Mouse (Mus musculus) forebrain, postnatal 0 days (tissue): ENCODE results near the gene Scamp2. TPM values are rescaled to one million over a fixed set of nuclear protein-coding genes. Genes with fewer than 3 reads are reported as not detected.

ENCODE experiments used
- ATAC-seq: fragments of 200-750 bp; cut with Nextera tagmentation; 2 replicates; pipeline ENCODE4 v1.8.0; 2017; ENCODE audit warnings: mild to moderate bottlenecking, moderate library complexity
- DNase-seq: peaks from one replicate; pipeline ENCODE4 v3.0.0-alpha.2; 2015
- H3K27ac ChIP-seq: fragments of 300-500 bp; sonication (generic); 2 replicates; pipeline ENCODE4 v1.5.1; 2014; ENCODE audit warnings: low read depth, mild to moderate bottlenecking, antibody characterized with exemption, low read length, moderate library complexity, mixed read lengths
- H3K27me3 ChIP-seq: fragments of 300-500 bp; sonication (generic); 2 replicates; pipeline ENCODE4 v1.6.1; 2014; ENCODE audit warnings: mild to moderate bottlenecking, low read length, mixed read lengths; ENCODE audit not compliant: insufficient read depth
- H3K36me3 ChIP-seq: fragments of 300-500 bp; sonication (generic); 2 replicates; pipeline ENCODE4 v1.6.1; 2014; ENCODE audit warnings: mild to moderate bottlenecking, moderate library complexity; ENCODE audit not compliant: insufficient read depth
- H3K4me1 ChIP-seq: fragments of 300-500 bp; sonication (generic); 2 replicates; pipeline ENCODE4 v1.6.1; 2014; ENCODE audit warnings: antibody characterized with exemption; ENCODE audit not compliant: insufficient read depth
- H3K4me2 ChIP-seq: fragments of 300-500 bp; sonication (generic); 2 replicates; pipeline ENCODE4 v1.6.1; 2014; ENCODE audit warnings: low read depth, mild to moderate bottlenecking, moderate library complexity
- H3K4me3 ChIP-seq: fragments of 300-500 bp; sonication (generic); 2 replicates; pipeline ENCODE4 v1.5.1; 2014; ENCODE audit warnings: low read depth, low read length, mixed read lengths
- H3K9ac ChIP-seq: fragments of 300-500 bp; sonication (generic); 2 replicates; pipeline ENCODE4 v1.6.1; 2014; ENCODE audit warnings: mild to moderate bottlenecking
- H3K9me3 ChIP-seq: fragments of 300-500 bp; sonication (generic); 2 replicates; pipeline ENCODE4 v1.6.1; 2016; ENCODE audit warnings: low read length
- CTCF ChIP-seq: sonication (generic); IDR thresholded peaks from 2 replicates; pipeline ENCODE4 v1.5.1; 2016; ENCODE audit warnings: antibody characterized with exemption, control low read depth, low read depth
- WGBS: fragments of 180-500 bp; shearing (Covaris S2); extraction: QIAGEN DNeasy Blood & Tissue Kit; methylation state at CpG from one replicate; pipeline ENCODE4 v1.1.7; 2014; 5-methylcytosine and 5-hydroxymethylcytosine counted together
- polyA plus RNA-seq: library from polyadenylated mRNA; unstranded; fragments of >200 nt; fragmentation: Nextera tagmentation; extraction: Ambion mirVana; gene quantifications from 2 replicates; pipeline ENCODE4 v1.2.1, GENCODE M21; 2015
- total RNA-seq: library from RNA; depleted of rRNA; stranded (reverse); fragments of >200 nt; gene quantifications from 2 replicates; pipeline ENCODE4 v1.2.3, GENCODE M21; 2014

Gene Scamp2
- total and polyA plus RNA-seq, 2 experiments from 2014 or later, result 36.3 to 42.8 TPM

- no peaks in the 10 kb centered on the region for H3K36me3 ChIP-seq
- TF ChIP-seq CTCF, result peak; percentile 67
- no peaks in the 10 kb centered on the region for H3K27me3 ChIP-seq
- 88% methylated on average over 1 of the region's 1 CpGs for WGBS
- 0 out of 2 replicates have a peak overlapping the region, but pooled peaks have one; percentile 15 for H3K4me2 ChIP-seq
- peaks cover 20% of the 10 kb centered on the region; the same call in 1 of the 2 replicates for H3K4me1 ChIP-seq
- no peaks in the 10 kb centered on the region for H3K9me3 ChIP-seq
- no peak overlapping the region for H3K27ac ChIP-seq
- H3K9ac ChIP-seq, result no peak overlapping the region
- peak; percentile 67 for DNase-seq
- no peak for ATAC-seq
- H3K4me3 ChIP-seq, result no peak overlapping the region
These were observed 37.0 kb upstream of the Scamp2 start for GRCm38 (mm10) chr9:57523754-57524153.

GRCm38 (mm10) chr9:57524439-57524838 lies 36.3 kb upstream of the Scamp2 start:
- Histone ChIP-seq H3K9me3 (no peaks in the 10 kb centered on the region), H3K4me2 (no peak overlapping the region), H3K27ac (no peak overlapping the region), H3K4me3 (no peak overlapping the region), H3K9ac (no peak overlapping the region), H3K4me1 (peaks cover 20% of the 10 kb centered on the region; the same call in 1 of the 2 replicates), H3K36me3 (peaks cover 3% of the 10 kb centered on the region; the same call in 1 of the 2 replicates), H3K27me3 (no peaks in the 10 kb centered on the region)
- DNase-seq, result no peak
- no peak for TF ChIP-seq CTCF
- no peak for ATAC-seq

GRCm38 (mm10) chr9:57525516-57525915 lies 35.2 kb upstream of the Scamp2 start:
- H3K4me1 ChIP-seq, result peaks cover 20% of the 10 kb centered on the region; the same call in 1 of the 2 replicates
- DNase-seq, result no peak
- no peak overlapping the region for H3K4me3 ChIP-seq
- WGBS, result 80% methylated on average over 2 of the region's 2 CpGs
- no peak overlapping the region for H3K4me2 ChIP-seq
- no peak for ATAC-seq
- no peaks in the 10 kb centered on the region for H3K27me3 ChIP-seq
- H3K9me3 ChIP-seq, result no peaks in the 10 kb centered on the region
- no peak overlapping the region for H3K27ac ChIP-seq
- TF ChIP-seq CTCF, result no peak
- peaks cover 3% of the 10 kb centered on the region; the same call in 1 of the 2 replicates for H3K36me3 ChIP-seq
- no peak overlapping the region for H3K9ac ChIP-seq

DNA sequence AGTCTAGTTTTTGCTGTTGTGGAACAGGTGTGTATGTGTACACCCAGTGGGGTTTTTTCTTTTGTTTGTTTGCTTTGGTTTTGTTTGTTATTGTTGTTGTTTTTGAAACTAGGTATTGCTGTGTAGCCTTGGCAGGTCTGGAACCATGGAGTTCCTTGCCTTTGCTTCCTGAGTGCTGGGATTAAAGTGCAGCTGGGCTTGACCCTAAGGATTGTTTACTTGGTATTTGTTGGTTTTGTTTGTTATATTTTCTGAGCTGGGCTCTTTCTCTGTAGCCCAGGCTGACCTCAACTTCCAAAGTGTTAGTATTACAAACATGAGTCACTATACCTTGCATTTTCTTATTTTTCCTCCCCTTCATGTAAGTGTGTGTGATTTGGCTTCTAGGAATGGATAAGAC lies 34.3 kb upstream of the Scamp2 start:
- TF ChIP-seq CTCF, result no peak
- no peak overlapping the region for H3K9ac ChIP-seq
- ATAC-seq (no peak), DNase-seq (no peak)
- no peak overlapping the region for H3K27ac ChIP-seq
- H3K4me2 ChIP-seq, result no peak overlapping the region
- H3K27me3 ChIP-seq, result no peaks in the 10 kb centered on the region
- peaks cover 20% of the 10 kb centered on the region; the same call in 1 of the 2 replicates for H3K4me1 ChIP-seq
- no peak overlapping the region for H3K4me3 ChIP-seq
- peaks cover 9% of the 10 kb centered on the region for H3K36me3 ChIP-seq
- no peaks in the 10 kb centered on the region for H3K9me3 ChIP-seq

- no peaks in the 10 kb centered on the region for H3K27me3 ChIP-seq
- DNase-seq (no peak), ATAC-seq (no peak)
- H3K9me3 ChIP-seq, result no peaks in the 10 kb centered on the region
- no peak overlapping the region for H3K27ac ChIP-seq
- WGBS, result 87% methylated on average over 1 of the region's 1 CpGs
- H3K9ac ChIP-seq, result no peak overlapping the region
- H3K4me2 ChIP-seq, result no peak overlapping the region
- H3K4me3 ChIP-seq, result no peak overlapping the region
- no peak for TF ChIP-seq CTCF
- peaks cover 5% of the 10 kb centered on the region; the same call in 1 of the 2 replicates for H3K4me1 ChIP-seq
- H3K36me3 ChIP-seq, result peaks cover 40% of the 10 kb centered on the region
These were observed 28.8 kb upstream of the Scamp2 start for GRCm38 (mm10) chr9:57531946-57532345.

DNA sequence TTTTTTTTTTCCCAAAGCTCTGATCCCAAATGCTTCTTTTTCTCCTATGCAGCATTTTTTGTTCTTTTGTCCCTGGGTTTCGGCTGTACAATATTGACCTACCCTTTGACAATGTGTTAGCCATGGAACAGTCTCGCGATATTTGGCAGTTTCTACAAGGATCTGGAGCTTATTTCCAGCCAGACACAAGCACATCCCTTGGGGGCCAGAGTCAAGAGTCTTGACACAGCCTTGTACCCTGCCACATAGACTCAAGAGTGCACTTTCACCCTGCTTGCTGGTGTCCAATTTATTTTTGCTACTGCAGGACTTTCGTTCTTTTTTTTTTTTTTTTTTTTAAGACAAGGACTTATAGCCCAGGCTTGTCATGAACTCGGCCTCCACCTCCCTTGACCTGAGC lies 24.4 kb upstream of the Scamp2 start:
- peaks cover 49% of the 10 kb centered on the region for H3K36me3 ChIP-seq
- DNase-seq (no peak), ATAC-seq (no peak)
- TF ChIP-seq CTCF, result no peak
- 90% methylated on average over 5 of the region's 5 CpGs for WGBS
- peak overlapping the region; percentile 70 for H3K4me2 ChIP-seq
- H3K27ac ChIP-seq, result no peak overlapping the region
- no peaks in the 10 kb centered on the region for H3K9me3 ChIP-seq
- H3K4me1 ChIP-seq, result peaks cover 9% of the 10 kb centered on the region
- H3K27me3 ChIP-seq, result no peaks in the 10 kb centered on the region
- peak overlapping the region; percentile 84; the same call in 1 of the 2 replicates for H3K4me3 ChIP-seq
- no peak overlapping the region for H3K9ac ChIP-seq

GRCm38 (mm10) chr9:57537044-57537727 lies 23.6 kb upstream of the Scamp2 start, which contains the start of gene Fam219b:
TSS of gene Fam219b (plus strand) at chr9:57537528.
- 1% methylated on average over 44 of the region's 45 CpGs for whole genome bisulfite sequencing
- peak; percentile 95 for ATAC-seq
- Histone ChIP-seq H3K4me3 (peak within 1 kb of the TSS; percentile 84), H3K27me3 (no peaks in the 10 kb centered on the region), H3K9me3 (no peaks in the 10 kb centered on the region), H3K4me2 (peak within 1 kb of the TSS; percentile 70), H3K36me3 (peaks cover 45% of the 10 kb centered on the region), H3K9ac (peak within 1 kb of the TSS; percentile 84), H3K4me1 (peaks cover 9% of the 10 kb centered on the region), H3K27ac (peak within 1 kb of the TSS; percentile 91)
- DNase-seq, result peak; percentile 93
- TF ChIP-seq CTCF, result no peak
